Comparison of ENCODE assay signal across 23 mouse cellular contexts in genomic region chr11:30148378-30148777, GRCm38 (mm10).
DNase-seq lines count a peak whose midpoint lies in the region; ATAC-seq and TF ChIP-seq lines count a peak whose summit lies in the region.
"Had no signal": no experiment of that assay in that cellular context is flagged by ENCODE, and none has a peak within 500 bp of the region (broad histone marks: within the 10 kb centered on the region; RNA-seq: fewer than 3 reads in every experiment).

No protein-coding gene starts in this region.

- no peak overlapping the region for H3K4me3 ChIP-seq in kidney, adult 2 months (ENCODE audit: insufficient read depth, low read depth, low read length)
- H3K4me3 ChIP-seq in kidney, embryonic 16.5 days (ENCODE audit: low read length): no peak overlapping the region
- H3K4me3 ChIP-seq in MEL (ENCODE audit: control insufficient read depth in 1 of 2, insufficient read depth in 1 of 2, low read depth in 2 of 2, low read length in 2 of 2) (no peak overlapping the region), myocyte (no peak overlapping the region)
- H3K4me3 ChIP-seq: embryonic facial prominence, embryonic 12.5 days; erythroblast, embryonic 14.5 days; forebrain, embryonic 13.5 days; midbrain, embryonic 10.5 days had no signal

- no peak overlapping the region for H3ac ChIP-seq in myocyte (ENCODE audit: control insufficient read depth, insufficient read length)

- peaks cover 24% of the 10 kb centered on the region for H3K36me3 ChIP-seq in kidney, adult 2 months (ENCODE audit: control insufficient read depth, insufficient read depth, low read length)
- peaks cover 62% of the 10 kb centered on the region for H3K36me3 ChIP-seq in kidney, embryonic 16.5 days (ENCODE audit: insufficient read depth, low read length)
- H3K36me3 ChIP-seq in MEL (ENCODE audit: control insufficient read depth in 1 of 2, insufficient read depth in 2 of 2, low read length in 2 of 2): peaks cover 0 to 17% of the 10 kb centered on the region in 2 experiments; a peak in 3 of 4 replicates
- H3K36me3 ChIP-seq in myocyte (ENCODE audit: control insufficient read depth, insufficient read depth): peaks cover 61% of the 10 kb centered on the region

- no peak for TF ChIP-seq POLR2A in kidney, adult 2 months (IDR thresholded peaks at IDR 0.05; ENCODE audit: low read depth, low read length)
- TF ChIP-seq POLR2A in MEL (IDR thresholded peaks at IDR 0.05; ENCODE audit: control insufficient read depth in 1 of 2, insufficient read depth in 1 of 2, low read depth in 1 of 2, low read length in 2 of 2, poor library complexity in 1 of 2) (no peak), myocyte (IDR thresholded peaks at IDR 0.05; ENCODE audit: insufficient read length, low read depth) (no peak)

- ATAC-seq in kidney, embryonic 16.5 days (ENCODE audit: low FRiP score, low TSS enrichment): no peak
- ATAC-seq: forebrain, embryonic 13.5 days; hindbrain, embryonic 16.5 days; intestine, postnatal 0 days; Patski had no signal

- H3K9me3 ChIP-seq in kidney, embryonic 16.5 days (ENCODE audit: low read length): no peaks in the 10 kb centered on the region
- H3K9me3 ChIP-seq in MEL (replicated peaks; ENCODE audit: insufficient read depth, low read length): no peaks in the 10 kb centered on the region
- H3K9me3 ChIP-seq: embryonic facial prominence, embryonic 12.5 days; forebrain, embryonic 13.5 days; midbrain, embryonic 10.5 days had no signal

- no peak for TF ChIP-seq RAD21 in MEL (IDR thresholded peaks at IDR 0.05; ENCODE audit: low read depth, low read length)

- no peak for TF ChIP-seq CTCF in kidney, adult 2 months (conservative IDR thresholded peaks at IDR 0.05; ENCODE audit: insufficient read depth, insufficient read length, low read depth, low read length)
- no peak for TF ChIP-seq CTCF in MEL (IDR thresholded peaks at IDR 0.05 in 2 of 3, conservative IDR thresholded peaks at IDR 0.05 in 1 of 3; ENCODE audit: control insufficient read depth in 1 of 3, insufficient read depth in 1 of 3, low read depth in 2 of 3, low read length in 3 of 3, poor library complexity in 1 of 3, severe bottlenecking in 1 of 3)

- no peaks in the 10 kb centered on the region for H3K27me3 ChIP-seq in kidney, adult 2 months (replicated peaks; ENCODE audit: control insufficient read depth, insufficient read depth, low read length)
- no peaks in the 10 kb centered on the region for H3K27me3 ChIP-seq in kidney, embryonic 16.5 days (ENCODE audit: insufficient read depth, low read length)
- H3K27me3 ChIP-seq in MEL (ENCODE audit: control insufficient read depth in 1 of 2, insufficient read depth in 2 of 2, low read length in 2 of 2) (no peaks in the 10 kb centered on the region), myocyte (ENCODE audit: control insufficient read depth, insufficient read depth, insufficient read length) (no peaks in the 10 kb centered on the region)
- H3K27me3 ChIP-seq: embryonic facial prominence, embryonic 12.5 days; forebrain, embryonic 13.5 days; Patski had no signal

- no peak overlapping the region for H3K27ac ChIP-seq in kidney, adult 2 months (ENCODE audit: insufficient read depth, low read depth, low read length)
- no peak overlapping the region for H3K27ac ChIP-seq in kidney, embryonic 16.5 days (ENCODE audit: low read length)
- no peak overlapping the region for H3K27ac ChIP-seq in MEL (ENCODE audit: control insufficient read depth, low read depth, low read length)
- H3K27ac ChIP-seq: embryonic facial prominence, embryonic 12.5 days; forebrain, embryonic 13.5 days; kidney, postnatal 0 days; midbrain, embryonic 10.5 days had no signal

- TF ChIP-seq EP300 in MEL (IDR thresholded peaks at IDR 0.05; ENCODE audit: low read depth in 1 of 2, low read length in 2 of 2): peak; percentile 82 to 84

- no peaks in the 10 kb centered on the region for H3K79me2 ChIP-seq in MEL (ENCODE audit: control insufficient read depth, insufficient read depth, low read length, poor library complexity)
- H3K79me2 ChIP-seq in myocyte (ENCODE audit: control insufficient read depth, insufficient read depth): no peaks in the 10 kb centered on the region

- DNase-seq in kidney, adult 2 months: peak; percentile 25
- peak; percentile 52 to 68 for DNase-seq in B cell, adult 2 months
- peak; percentile 88 for DNase-seq in MEL (ENCODE audit: low read depth, low spot score)
- DNase-seq in lung, postnatal 4 days: no peak
- DNase-seq in cerebellum, postnatal 4 days (ENCODE audit: low spot score in 2 of 2): no peak
- DNase-seq: adrenal gland, adult 8-10 months; cerebellum, adult 9-10 months; gastrocnemius, postnatal 10 days; left cerebral cortex, postnatal 4 days; liver; lung, adult 18-20 months; right cerebral cortex, postnatal 4 days; thymus, postnatal 4 days had no signal

- no peak overlapping the region for H3K9ac ChIP-seq in kidney, embryonic 16.5 days (replicated peaks; ENCODE audit: low read length)
- H3K9ac ChIP-seq in MEL (ENCODE audit: control insufficient read depth, low read depth, low read length, poor library complexity, severe bottlenecking): no peak overlapping the region
- H3K9ac ChIP-seq: embryonic facial prominence, embryonic 12.5 days; forebrain, embryonic 13.5 days had no signal

- no peak overlapping the region for H3K4me2 ChIP-seq in kidney, embryonic 16.5 days (replicated peaks; ENCODE audit: low read depth, low read length)
- H3K4me2 ChIP-seq in myocyte (ENCODE audit: low read depth): no peak overlapping the region
- H3K4me2 ChIP-seq: embryonic facial prominence, embryonic 12.5 days; forebrain, embryonic 13.5 days had no signal

- H3K4me1 ChIP-seq in kidney, adult 2 months (ENCODE audit: control insufficient read depth, insufficient read depth, low read length): 0 out of 2 replicates have a peak, but pooled peaks cover 3% of the 10 kb centered on the region
- peaks cover 2% of the 10 kb centered on the region; the same call in 1 of the 2 replicates for H3K4me1 ChIP-seq in kidney, embryonic 16.5 days (ENCODE audit: insufficient read depth, low read length)
- peaks cover 9% of the 10 kb centered on the region in 2 experiments for H3K4me1 ChIP-seq in MEL (ENCODE audit: control insufficient read depth in 1 of 2, insufficient read depth in 2 of 2, low read length in 2 of 2)
- H3K4me1 ChIP-seq: embryonic facial prominence, embryonic 12.5 days; forebrain, embryonic 13.5 days; midbrain, embryonic 10.5 days had no signal

TF ChIP-seq in MEL, 35 proteins besides CTCF, POLR2A, EP300 and RAD21 (continues in another document):
- TF ChIP-seq ELF1 (IDR thresholded peaks at IDR 0.05; ENCODE audit: low read depth, low read length) (no peak), USF2 (IDR thresholded peaks at IDR 0.05; ENCODE audit: borderline replicate concordance in 1 of 2, insufficient read depth in 1 of 2, low read depth in 1 of 2, low read length in 2 of 2) (peak; percentile 37 to 81; a peak in 3 of 4 replicates), NRF1 (IDR thresholded peaks at IDR 0.05; ENCODE audit: insufficient read depth, low read depth, low read length, poor library complexity, severe bottlenecking) (no peak), NELFE (IDR thresholded peaks at IDR 0.05; ENCODE audit: low read depth, low read length) (no peak), HCFC1 (IDR thresholded peaks at IDR 0.05; ENCODE audit: low read depth, low read length) (peak; percentile 42; the same call in 1 of the 2 replicates), POLR2AphosphoS5 (IDR thresholded peaks at IDR 0.05; ENCODE audit: borderline replicate concordance, low read depth, low read length) (no peak), TCF12 (IDR thresholded peaks at IDR 0.05; ENCODE audit: low read depth, low read length) (peak; percentile 37; the same call in 1 of the 2 replicates), BHLHE40 (IDR thresholded peaks at IDR 0.05; ENCODE audit: borderline replicate concordance, low read depth, low read length) (peak; percentile 87), JUND (IDR thresholded peaks at IDR 0.05; ENCODE audit: low read depth, low read length) (no peak), TBP (IDR thresholded peaks at IDR 0.05; ENCODE audit: low read depth, low read length) (no peak), ZKSCAN1 (IDR thresholded peaks at IDR 0.05; ENCODE audit: low read depth, low read length) (no peak), ETS1 (IDR thresholded peaks at IDR 0.05; ENCODE audit: low read depth, low read length) (peak; percentile 85), MYB (IDR thresholded peaks at IDR 0.05; ENCODE audit: low read depth, low read length) (no peak), CHD1 (IDR thresholded peaks at IDR 0.05; ENCODE audit: low read depth, low read length) (no peak), SMC3 (IDR thresholded peaks at IDR 0.05; ENCODE audit: low read depth, low read length) (no peak; the same call in 1 of the 2 replicates), USF1 (IDR thresholded peaks at IDR 0.05; ENCODE audit: low read depth, low read length) (peak; percentile 96)

TF ChIP-seq in myocyte, 11 proteins besides CTCF, POLR2A, EP300 and RAD21:
- TF ChIP-seq POLR2AphosphoS2 (IDR thresholded peaks at IDR 0.05; ENCODE audit: insufficient read length, low read depth): no peak
- peak; percentile 7 for TF ChIP-seq USF1 (IDR thresholded peaks at IDR 0.05; ENCODE audit: low read depth)
TF ChIP-seq in myocyte: peak in this region for 1.

Comparison
In these comparisons a context has a peak if more than half of its experiments do, and no peak if none do; other contexts are left out.
1. DNase-seq: peak in kidney, adult 2 months (single experiment), B cell, adult 2 months (2 of 2) and MEL (single experiment); none in lung, postnatal 4 days (0 of 2) and cerebellum, postnatal 4 days (0 of 2).